Mouse (Mus musculus): ENCODE measurements around the gene Ndufs8.

DNA sequence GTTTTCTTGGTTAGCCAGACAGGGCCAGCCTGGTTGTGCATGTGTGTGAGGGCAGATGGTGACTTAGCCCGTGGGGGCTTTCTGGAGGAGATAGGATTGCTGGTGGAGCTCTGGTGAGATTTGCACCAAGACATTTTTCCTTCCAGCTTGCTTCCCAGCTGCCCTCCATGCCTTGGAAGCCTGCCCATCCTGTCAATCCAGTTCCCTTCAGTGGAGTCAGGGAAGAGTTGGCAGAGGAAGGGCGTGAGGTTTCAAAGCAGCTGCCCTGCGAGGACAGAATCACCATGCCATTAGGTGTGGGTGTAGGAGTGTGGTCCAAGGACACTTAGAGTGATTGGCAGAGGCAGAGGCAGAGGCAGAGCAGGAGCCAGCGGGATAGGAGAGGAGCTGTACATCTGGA, 45.9 kb upstream of the Ndufs8 start, which contains the start of gene Aldh3b3:
- TF ChIP-seq CTCF (IDR thresholded peaks at IDR 0.05; ENCODE audit: extremely low read depth, insufficient read depth, low read length): no peak
- TF ChIP-seq POLR2A (IDR thresholded peaks at IDR 0.05; ENCODE audit: extremely low read depth, insufficient read depth, low read length): no peak
